Mouse (Mus musculus) lung, postnatal 0 days (tissue): Measurements from ENCODE around the gene Tpm4.

Experiments
- CTCF ChIP-seq: IDR thresholded peaks from 2 replicates; pipeline ENCODE4 v1.5.1; 2016; ENCODE audit warnings: antibody characterized with exemption, mild to moderate bottlenecking
- EP300 ChIP-seq: IDR thresholded peaks from 2 replicates; pipeline ENCODE4 v1.6.1; 2016; ENCODE audit warnings: antibody characterized with exemption, mild to moderate bottlenecking, control low read depth

- no peak for TF ChIP-seq CTCF
- TF ChIP-seq EP300: no peak
These were observed 10.7 kb downstream of the Tpm4 start for GRCm38 (mm10) chr8:72145511-72145910.
